Mouse (Mus musculus): Measurements from ENCODE around the gene Clcc1.

The Clcc1 gene

GRCm38 (mm10) chr3:108702789-108703188 is 49.1 kb downstream of the Clcc1 start:
- DNase-seq (ENCODE audit: low spot score): no peak

GRCm38 (mm10) chr3:108711296-108711695 is 57.6 kb downstream of the Clcc1 start:
- no peak for DNase-seq (ENCODE audit: low spot score)

- no peak for DNase-seq (ENCODE audit: low spot score)
These were observed 59.5 kb downstream of the Clcc1 start for GRCm38 (mm10) chr3:108713065-108713675.

- DNase-seq (ENCODE audit: low spot score): no peak
These were observed 61.1 kb downstream of the Clcc1 start for GRCm38 (mm10) chr3:108714837-108715236.

- DNase-seq (ENCODE audit: low spot score): no peak
These were observed 64.3 kb downstream of the Clcc1 start for GRCm38 (mm10) chr3:108717896-108718502.

- DNase-seq (ENCODE audit: low spot score): no peak
These were observed 65.6 kb downstream of the Clcc1 start for GRCm38 (mm10) chr3:108719357-108719756.

- DNase-seq (ENCODE audit: low spot score): no peak
These were observed 66.0 kb downstream of the Clcc1 start for GRCm38 (mm10) chr3:108719761-108720160.

- peak; percentile 11 for DNase-seq (ENCODE audit: low spot score)
These were observed 67.6 kb downstream of the Clcc1 start for GRCm38 (mm10) chr3:108721076-108721991.

- peak; percentile 90 for DNase-seq (ENCODE audit: low spot score)
These were observed 68.5 kb downstream of the Clcc1 start, which contains the start of gene Gpsm2 for GRCm38 (mm10) chr3:108722036-108722872. TSS of gene Gpsm2 (minus strand) at chr3:108722309.

GRCm38 (mm10) chr3:108726413-108726812 is 72.7 kb downstream of the Clcc1 start:
- DNase-seq (ENCODE audit: low spot score): no peak

GRCm38 (mm10) chr3:108727344-108727743 is 73.6 kb downstream of the Clcc1 start:
- DNase-seq (ENCODE audit: low spot score): no peak

GRCm38 (mm10) chr3:108727776-108728175 is 74.1 kb downstream of the Clcc1 start:
- DNase-seq (ENCODE audit: low spot score): no peak
